Mouse (Mus musculus) left cerebral cortex, postnatal 14 days (tissue): Measurements from ENCODE around the gene Gm39566. TPM values are rescaled to one million over a fixed set of nuclear protein-coding genes. Genes with fewer than 3 reads are reported as not detected.

Experiments used
- DNase-seq, 2 experiments: peaks; one replicate each; pipeline ENCODE4 v3.0.0; 2021 to 2022; ENCODE audit warnings: low spot score in 2 of 2, mixed read lengths in 1 of 2
- intact Hi-C: fragments of 180-260 bp; cut with DNase I; formaldehyde crosslinking; loops from one replicate; pipeline ENCODE4 v1.15.1; 2025
- total RNA-seq, 2 experiments: library from RNA; stranded (reverse); gene quantifications; 2 replicates each; pipeline ENCODE4 v1.2.3; 2021

Gene Gm39566
- total RNA-seq, 2 experiments from 2014 or later = not detected

DNA sequence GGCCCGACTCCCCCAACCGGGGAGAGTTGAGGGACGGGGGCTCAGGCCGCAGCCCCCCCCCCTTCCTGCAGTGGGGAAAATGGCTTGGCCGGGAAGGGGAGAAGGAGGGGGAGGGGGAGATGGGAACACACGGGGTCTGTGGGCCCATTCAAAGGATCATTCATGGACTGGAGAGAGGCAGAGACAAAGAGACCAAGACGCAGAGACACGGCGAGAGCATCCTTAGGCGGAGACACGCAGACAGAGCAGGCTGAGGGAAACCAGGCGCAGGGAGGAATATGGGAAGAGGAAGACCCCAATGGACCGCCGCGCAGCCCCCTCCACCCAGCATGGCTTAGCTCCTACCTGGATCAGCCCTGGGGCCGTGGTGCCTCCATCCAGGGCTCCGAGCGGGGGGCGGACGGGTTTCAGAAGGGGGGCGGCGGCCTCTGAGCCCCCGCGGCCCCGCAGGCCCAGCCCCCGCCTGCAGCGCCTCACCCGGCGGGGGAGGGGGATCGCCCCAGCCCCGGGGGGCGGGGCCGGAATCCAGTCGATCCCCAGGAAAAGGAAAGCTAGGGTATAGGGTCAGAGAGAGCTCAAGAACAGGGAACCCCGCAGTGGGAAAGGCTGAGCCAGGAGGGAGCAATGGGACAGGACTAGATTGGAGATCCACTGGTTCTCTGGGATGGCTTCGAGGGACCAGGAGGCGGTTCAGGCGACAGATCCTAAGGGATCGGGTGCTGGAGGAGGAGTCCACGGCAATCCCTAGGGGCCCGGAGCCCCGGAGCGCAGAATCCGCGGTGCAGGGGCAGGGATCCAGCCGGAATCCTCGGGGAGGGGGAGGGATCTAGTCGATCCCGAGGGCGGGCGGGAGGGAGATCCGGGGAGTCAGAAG is 21.8 kb upstream of the Gm39566 start:
- intact Hi-C loops = loop anchor here (2.0 to 5.0 kb wide), 2 partner anchors 34 to 80 kb away; partner anchors contain the start of gene Polr2a
- peak; percentile 44 for DNase-seq

- intact Hi-C loops = loop anchor here (2.0 to 5.0 kb wide), 2 partner anchors 33 to 79 kb away; partner anchors contain the start of gene Polr2a
- DNase-seq = no peak
Measured at GRCm38 (mm10) chr11:69835966-69836335, 20.9 kb upstream of the Gm39566 start.

DNA sequence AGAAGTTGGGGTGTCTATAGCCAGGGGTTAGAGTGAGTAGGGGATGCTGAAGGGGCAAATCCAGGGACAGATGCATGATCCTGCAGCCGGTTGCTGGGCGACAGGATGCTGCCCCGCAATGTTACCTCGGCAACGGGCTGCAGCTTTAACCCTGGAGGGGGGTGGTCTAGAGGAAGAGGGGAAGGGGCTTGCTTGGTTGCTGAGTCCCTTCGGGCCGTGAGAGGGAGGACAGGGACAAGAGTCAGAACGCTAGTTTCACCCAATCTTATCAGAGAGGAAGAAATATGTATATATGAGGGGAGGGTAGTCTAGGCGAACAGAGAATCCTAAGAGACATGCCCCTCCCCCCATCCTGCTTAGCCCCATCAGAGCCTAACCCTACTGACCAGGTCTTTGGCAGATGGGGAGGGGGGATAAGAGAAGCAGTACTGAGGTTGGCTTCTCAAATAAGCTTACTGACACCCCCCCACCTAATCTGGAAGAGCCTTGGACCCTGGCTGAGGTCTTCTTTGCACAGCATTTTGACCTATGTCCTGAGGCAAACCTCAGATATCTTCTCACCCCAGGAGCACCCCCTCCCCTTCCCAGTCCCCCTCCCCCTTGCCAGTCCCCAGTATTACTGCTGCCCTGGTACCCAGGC is 20.3 kb upstream of the Gm39566 start:
- intact Hi-C loops = loop anchor here (5.0 kb wide), 1 partner anchor 78 kb away; the partner anchor contains the start of gene Polr2a

DNA sequence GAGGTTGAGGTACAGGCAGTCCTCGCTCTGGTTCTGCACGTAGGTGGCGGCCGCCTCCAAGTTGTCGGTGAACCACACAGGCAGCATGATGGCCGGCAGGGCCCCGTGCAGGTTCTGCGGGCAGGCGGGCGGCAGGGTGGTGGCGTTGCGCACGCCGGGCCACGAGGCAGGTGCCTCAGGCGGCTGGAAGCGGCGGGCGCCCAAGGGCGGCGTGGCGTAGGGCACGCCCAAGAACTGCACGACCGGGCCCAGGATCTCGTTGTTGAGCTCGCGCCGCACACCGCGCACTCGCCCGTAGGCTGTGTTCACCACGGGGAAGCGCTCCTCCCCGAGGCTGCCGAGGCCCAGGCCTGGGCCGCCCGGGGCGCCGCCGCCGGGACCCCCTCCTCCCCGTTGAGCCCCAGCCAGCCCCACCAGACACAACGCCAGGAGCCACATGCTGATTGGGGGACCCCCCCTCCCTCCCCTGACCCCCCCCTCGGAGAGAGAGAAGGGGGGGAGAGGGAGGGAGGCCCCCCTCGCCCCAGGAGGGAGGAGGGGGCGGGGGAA is 19.0 kb upstream of the Gm39566 start:
- intact Hi-C loops = no loop called here
- no peak for DNase-seq

More for the DNA sequence above, 20.3 kb upstream of the Gm39566 start:
- DNase-seq = no peak

GRCm38 (mm10) chr11:69833554-69833953 is 18.5 kb upstream of the Gm39566 start:
- no peak for DNase-seq
- intact Hi-C loops = no loop called here

DNA sequence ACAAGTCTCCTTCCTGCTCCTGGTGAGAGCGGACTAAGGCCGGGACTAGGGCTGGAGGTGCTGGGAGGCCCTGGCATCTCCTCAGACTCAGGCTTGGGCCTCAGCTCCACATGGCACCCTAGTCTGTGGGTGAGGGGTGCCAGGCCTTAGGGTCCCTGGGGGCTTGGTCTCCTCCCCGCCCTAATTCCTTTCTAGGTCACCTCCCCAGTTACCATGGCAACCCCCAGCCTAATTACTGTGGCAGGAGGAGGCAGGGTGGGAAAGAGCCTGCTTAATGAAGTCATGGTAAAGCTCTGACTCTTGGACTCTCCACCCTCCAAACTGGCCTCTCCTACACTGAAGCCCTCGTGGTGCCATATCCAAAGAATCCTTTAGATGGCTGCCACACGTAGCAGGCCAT is 13.7 kb upstream of the Gm39566 start:
- intact Hi-C loops = no loop called here
- no peak for DNase-seq

- intact Hi-C loops = no loop called here
- no peak for DNase-seq
Measured at GRCm38 (mm10) chr11:69823456-69823855, 8.4 kb upstream of the Gm39566 start.

DNA sequence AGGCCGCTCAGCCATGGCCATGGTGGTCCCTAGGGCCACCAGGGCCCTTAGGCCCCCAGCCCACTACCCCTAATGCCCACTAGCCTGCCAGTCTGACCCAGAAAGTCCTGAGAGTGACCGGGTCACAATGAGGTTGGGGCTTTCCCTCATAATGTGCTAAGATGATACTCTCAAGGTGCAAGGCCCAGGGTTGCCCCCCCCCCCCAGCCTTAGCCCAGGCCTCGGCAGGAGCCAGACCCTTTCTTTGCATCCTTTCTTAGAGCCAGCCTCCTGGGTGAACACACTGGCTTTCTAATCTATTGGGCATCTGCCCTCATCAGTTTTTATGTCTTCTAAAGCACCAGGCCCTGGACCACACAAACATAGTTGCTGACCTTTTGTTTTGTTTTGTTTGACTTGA is 7.0 kb upstream of the Gm39566 start, which contains the start of gene Spem1:
Gene Spem1, minus strand, starts transcription at position 101 of the 400 bp plus-strand sequence.
- intact Hi-C loops = no loop called here
- DNase-seq = no peak

- DNase-seq = no peak
- intact Hi-C loops = no loop called here
Measured at GRCm38 (mm10) chr11:69818871-69819270, 3.8 kb upstream of the Gm39566 start.

DNA sequence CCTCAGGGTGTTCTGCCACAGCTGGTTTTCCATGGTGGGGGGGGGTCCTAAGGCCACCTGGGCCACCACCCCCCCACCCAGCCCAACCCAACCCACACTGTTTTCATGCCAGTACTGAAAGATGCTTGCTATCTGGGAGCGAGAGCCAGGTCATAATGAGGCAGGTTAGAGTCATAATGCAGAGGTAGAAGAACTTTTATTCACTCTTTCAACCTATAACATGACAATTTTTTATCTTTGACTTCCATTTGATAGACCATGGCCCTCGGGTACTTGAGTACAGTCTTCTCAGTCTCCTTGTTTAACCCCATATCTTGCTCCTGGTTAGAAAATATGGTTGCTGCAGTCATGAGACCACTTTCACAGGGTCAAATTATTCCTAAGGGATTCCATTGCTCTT is 3.3 kb upstream of the Gm39566 start, which contains the start of gene Spem2:
Gene Spem2, minus strand, starts transcription at position 101 of the 400 bp plus-strand sequence.
- intact Hi-C loops = no loop called here
- DNase-seq = no peak

DNA sequence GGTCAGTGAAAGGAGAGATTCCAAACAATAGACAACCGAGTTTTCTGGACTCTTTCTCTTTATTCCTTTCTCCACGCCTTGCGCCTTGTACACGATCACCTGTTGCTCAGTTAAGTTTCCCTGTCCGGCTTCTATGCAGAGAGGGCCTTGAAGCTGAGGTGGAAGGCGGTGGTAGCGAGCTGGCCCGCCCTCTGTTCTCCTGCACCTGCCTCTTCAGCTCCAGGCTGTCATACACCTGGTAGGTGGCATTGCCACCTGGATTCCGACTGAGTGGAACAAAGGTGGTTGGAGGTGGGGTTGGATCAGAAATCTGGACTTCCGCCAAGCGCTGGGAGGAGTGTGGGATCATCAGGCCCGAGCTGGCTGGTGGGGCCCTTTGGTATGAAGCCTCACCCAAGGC is 1.4 kb upstream of the Gm39566 start:
- intact Hi-C loops = no loop called here
- no peak for DNase-seq

DNA sequence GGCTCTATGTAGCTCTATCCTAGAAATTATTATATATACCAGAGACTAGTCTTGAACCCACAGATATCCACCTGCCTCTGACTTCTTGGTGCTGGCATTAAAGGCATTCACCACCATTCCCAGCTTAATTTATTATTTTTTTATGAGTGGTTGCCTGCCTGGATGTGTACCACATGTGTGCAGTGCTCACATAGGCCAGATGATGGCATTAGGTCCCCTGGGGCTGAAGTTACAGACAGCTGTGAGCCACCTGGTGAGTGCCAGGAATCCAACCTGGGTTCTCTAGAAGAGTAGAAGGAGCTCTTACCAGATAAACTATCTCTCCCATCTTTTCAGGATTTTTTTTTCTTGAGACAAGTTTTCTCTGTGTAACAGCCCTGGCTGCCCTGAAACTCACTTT is 4.8 kb downstream of the Gm39566 start:
- intact Hi-C loops = no loop called here
- DNase-seq = no peak

GRCm38 (mm10) chr11:69807641-69808040 is 7.5 kb downstream of the Gm39566 start:
- no peak for DNase-seq

GRCm38 (mm10) chr11:69806378-69806777 is 8.7 kb downstream of the Gm39566 start:
- intact Hi-C loops = no loop called here

More at GRCm38 (mm10) chr11:69807641-69808040, 7.5 kb downstream of the Gm39566 start:
- intact Hi-C loops = no loop called here

DNA sequence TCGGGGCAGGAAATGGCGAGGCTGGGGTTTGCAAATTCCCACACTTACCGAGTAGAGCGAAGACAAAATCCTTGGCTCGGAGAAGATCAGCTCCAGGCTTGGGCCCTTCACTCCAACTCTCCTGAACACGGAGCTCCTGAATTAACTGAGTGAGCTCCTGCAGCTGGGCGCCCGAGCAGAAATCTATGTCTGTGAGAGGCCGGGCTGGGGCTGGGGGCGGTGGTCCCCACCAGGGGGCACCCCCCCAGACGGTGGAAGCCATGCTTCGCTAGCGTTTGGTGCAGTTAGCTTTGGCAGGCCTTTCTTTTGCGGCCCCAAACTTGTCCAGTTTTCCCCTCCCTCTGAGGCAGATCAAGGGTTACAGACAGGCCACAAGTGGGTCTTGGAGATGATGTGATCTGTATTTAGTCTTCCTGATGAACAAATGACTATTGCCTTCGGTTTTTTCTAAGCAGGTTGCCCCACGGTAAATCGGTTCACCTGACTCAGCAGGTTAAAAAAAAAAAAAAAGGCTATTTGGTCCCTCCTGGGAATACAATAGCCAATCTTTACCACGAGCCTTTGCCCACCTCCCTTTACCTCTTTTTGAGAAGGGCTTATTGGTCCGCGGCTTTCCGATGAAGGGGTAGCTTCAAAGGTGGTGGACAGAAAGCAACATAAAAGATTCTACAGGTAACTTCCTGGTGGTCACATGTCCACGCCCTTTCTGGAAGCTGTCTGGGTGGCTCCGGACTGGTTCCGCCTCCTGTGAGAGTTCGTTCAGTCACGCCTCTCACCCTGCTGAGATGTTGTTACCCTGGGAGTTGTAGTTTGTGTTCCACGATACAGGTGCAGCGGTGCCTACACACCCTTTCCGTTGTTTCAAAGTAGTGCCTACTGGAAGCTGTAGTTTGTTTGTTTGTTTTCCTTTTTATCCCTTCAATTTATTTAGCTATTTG is 9.9 kb downstream of the Gm39566 start, which contains the start of gene Tmem102:
Gene Tmem102, minus strand, starts transcription at position 653 of the 938 bp plus-strand sequence.
- DNase-seq = no peak
- intact Hi-C loops = loop anchor here (5.0 kb wide), 1 partner anchor 72 kb away; the partner anchor contains the start of gene Tmem95

More at GRCm38 (mm10) chr11:69806378-69806777, 8.7 kb downstream of the Gm39566 start:
- DNase-seq = no peak

DNA sequence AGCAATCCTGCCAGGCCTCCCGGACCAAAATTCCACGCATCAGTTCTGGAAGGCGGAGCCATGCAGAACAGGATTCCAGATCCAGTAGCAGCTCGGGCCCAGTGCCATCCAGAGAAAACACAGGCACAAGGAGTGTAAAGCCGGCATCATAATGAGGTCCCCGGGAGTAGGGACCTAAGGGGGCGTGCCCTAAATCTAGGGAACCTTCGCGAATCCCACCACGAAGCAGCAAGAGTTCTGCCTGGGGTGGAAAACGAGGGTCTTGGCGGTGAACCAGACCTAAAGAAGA is 10.5 kb downstream of the Gm39566 start:
- intact Hi-C loops = loop anchor here (5.0 kb wide), 1 partner anchor 73 kb away; the partner anchor contains the start of gene Tmem95
- DNase-seq = no peak

GRCm38 (mm10) chr11:69803786-69804651 is 11.1 kb downstream of the Gm39566 start:
- intact Hi-C loops = loop anchor here (2.0 to 5.0 kb wide), 3 partner anchors 33 to 73 kb away; partner anchors contain the start of genes Nlgn2, Tmem95 and Zbtb4
- peak; percentile 59 to 74 for DNase-seq

DNA sequence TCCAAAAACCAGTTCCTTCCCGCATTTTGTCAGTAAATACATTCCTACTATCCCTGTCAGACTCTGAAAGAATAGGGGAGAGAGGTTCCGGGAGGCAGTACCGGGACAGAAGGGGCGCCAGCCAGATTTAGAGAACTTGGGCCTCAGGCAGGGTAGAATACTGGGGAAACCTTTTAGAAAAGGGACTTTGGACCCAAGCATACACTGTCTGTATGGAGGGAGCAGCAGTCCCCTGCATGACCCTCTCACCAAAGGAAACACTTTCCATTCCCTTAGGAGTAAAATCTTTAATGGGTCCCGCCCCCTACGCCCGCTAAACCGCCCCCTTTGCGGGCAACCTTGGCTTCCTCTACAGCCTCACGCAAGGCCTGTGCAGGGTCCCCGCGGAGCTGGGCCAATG is 11.8 kb downstream of the Gm39566 start:
- DNase-seq = no peak
- intact Hi-C loops = loop anchor here (2.0 to 5.0 kb wide), 3 partner anchors 33 to 74 kb away; partner anchors contain the start of genes Nlgn2, Tmem95 and Zbtb4
